Mouse (Mus musculus): ENCODE measurements at regions not wholly inside any gene's neighbourhood (a gene's known extent, or its start where the extent isn't known, plus 50 kb on each side); places are given as distances from the start of the nearest gene placed in this dataset.
A peak's percentile ranks its signal among the peaks of the same experiment; 100 is the strongest.
"Not testable (repeated sequence)": the region's sequence is repeated elsewhere in the genome, so short reads cannot be mapped to it uniquely, and the experiment has no call there.

GRCm38 (mm10) chr5:45382804-45383203 is 67.2 kb downstream of the Qdpr start:
- DNase-seq (ENCODE audit: low read depth in 1 of 2, low spot score in 2 of 2): no peak

GRCm38 (mm10) chr5:45378486-45378885 is 71.5 kb downstream of the Qdpr start:
- no peak for DNase-seq (ENCODE audit: low read depth in 1 of 2, low spot score in 2 of 2)

- DNase-seq (ENCODE audit: low read depth in 1 of 2, low spot score in 2 of 2): no peak
Measured at GRCm38 (mm10) chr5:45373069-45373468, 77.0 kb downstream of the Qdpr start.

- DNase-seq (ENCODE audit: low read depth in 1 of 2, low spot score in 2 of 2): no peak
Measured at GRCm38 (mm10) chr5:45368451-45368850, 81.6 kb downstream of the Qdpr start.

- no peak for DNase-seq (ENCODE audit: low read depth in 1 of 2, low spot score in 2 of 2)
Measured at GRCm38 (mm10) chr5:45360189-45360588, 89.8 kb downstream of the Qdpr start.

GRCm38 (mm10) chr5:45340411-45340810 is 109.6 kb downstream of the Qdpr start:
- no peak for DNase-seq (ENCODE audit: low read depth in 1 of 2, low spot score in 2 of 2)

GRCm38 (mm10) chr5:45336801-45337200 is 113.2 kb downstream of the Qdpr start:
- no peak for DNase-seq (ENCODE audit: low read depth in 1 of 2, low spot score in 2 of 2)

GRCm38 (mm10) chr5:45324468-45324867 is 125.6 kb downstream of the Qdpr start:
- DNase-seq (ENCODE audit: low read depth in 1 of 2, low spot score in 2 of 2): not testable (repeated sequence)

- DNase-seq (ENCODE audit: low read depth in 1 of 2, low spot score in 2 of 2): peak in 1 of 2 experiments; percentile 1
Measured at GRCm38 (mm10) chr5:45323500-45323899, 126.5 kb downstream of the Qdpr start.

GRCm38 (mm10) chr5:45318026-45318425 is 132.0 kb downstream of the Qdpr start:
- DNase-seq (ENCODE audit: low read depth in 1 of 2, low spot score in 2 of 2): no peak

- no peak for DNase-seq (ENCODE audit: low read depth in 1 of 2, low spot score in 2 of 2)
Measured at GRCm38 (mm10) chr5:45301120-45301519, 148.9 kb downstream of the Qdpr start.

- DNase-seq (ENCODE audit: low read depth in 1 of 2, low spot score in 2 of 2): no peak
Measured at GRCm38 (mm10) chr5:45298872-45299271, 151.2 kb downstream of the Qdpr start.

GRCm38 (mm10) chr5:45295134-45295533 is 154.9 kb downstream of the Qdpr start:
- DNase-seq (ENCODE audit: low read depth in 1 of 2, low spot score in 2 of 2): no peak

GRCm38 (mm10) chr5:45292833-45293546 is 157.0 kb downstream of the Qdpr start:
- DNase-seq (ENCODE audit: low read depth in 1 of 2, low spot score in 2 of 2): no peak

- DNase-seq (ENCODE audit: low read depth in 1 of 2, low spot score in 2 of 2): no peak
Measured at GRCm38 (mm10) chr5:45292383-45292782, 157.7 kb downstream of the Qdpr start.

- no peak for DNase-seq (ENCODE audit: low read depth in 1 of 2, low spot score in 2 of 2)
Measured at GRCm38 (mm10) chr5:45291752-45292151, 158.3 kb downstream of the Qdpr start.

- no peak for DNase-seq (ENCODE audit: low read depth in 1 of 2, low spot score in 2 of 2)
Measured at GRCm38 (mm10) chr5:45291276-45291675, 158.8 kb downstream of the Qdpr start.

- DNase-seq (ENCODE audit: low read depth in 1 of 2, low spot score in 2 of 2): no peak
Measured at GRCm38 (mm10) chr5:45286454-45286853, 163.6 kb downstream of the Qdpr start.

GRCm38 (mm10) chr5:45284680-45285079 is 165.4 kb downstream of the Qdpr start:
- no peak for DNase-seq (ENCODE audit: low read depth in 1 of 2, low spot score in 2 of 2)

GRCm38 (mm10) chr5:45283908-45284415 is 166.1 kb downstream of the Qdpr start:
- no peak for DNase-seq (ENCODE audit: low read depth in 1 of 2, low spot score in 2 of 2)

- no peak for DNase-seq (ENCODE audit: low read depth in 1 of 2, low spot score in 2 of 2)
Measured at GRCm38 (mm10) chr5:45282207-45282930, 167.7 kb downstream of the Qdpr start.

GRCm38 (mm10) chr5:45278571-45278970 is 171.5 kb downstream of the Qdpr start:
- no peak for DNase-seq (ENCODE audit: low read depth in 1 of 2, low spot score in 2 of 2)
